Mouse (Mus musculus) olfactory bulb, adult 2 months (tissue): Measurements from ENCODE around the gene Smok2b.
"Not testable (repeated sequence)": the region's sequence is repeated elsewhere in the genome, so short reads cannot be mapped to it uniquely, and the experiment has no call there.

Experiments used
- CTCF ChIP-seq: fragments of 200-500 bp; IDR thresholded peaks from 2 replicates; pipeline ENCODE4 v1.5.1; 2012; ENCODE audit warnings: low read depth, mild to moderate bottlenecking, low read length, moderate library complexity; ENCODE audit not compliant: insufficient read depth
- POLR2A ChIP-seq: fragments of 200-500 bp; IDR thresholded peaks from 2 replicates; pipeline ENCODE4 v1.6.1; 2012; ENCODE audit warnings: mild to moderate bottlenecking, low read depth, low read length, moderate library complexity; ENCODE audit not compliant: insufficient read depth

- not testable (repeated sequence) for TF ChIP-seq CTCF, POLR2A
Observed at GRCm38 (mm10) chr17:13240807-13241727, 11.0 kb downstream of the Smok2b start.
